Mouse (Mus musculus) ovary, postnatal 10 days (tissue): ENCODE data around the gene Mrps35.
A peak's percentile ranks its signal among the peaks of the same experiment; 100 is the strongest.

Experiments used
- DNase-seq: peaks from one replicate; pipeline ENCODE4 v3.0.0; 2022; ENCODE audit warnings: low spot score

Gene Mrps35

DNA sequence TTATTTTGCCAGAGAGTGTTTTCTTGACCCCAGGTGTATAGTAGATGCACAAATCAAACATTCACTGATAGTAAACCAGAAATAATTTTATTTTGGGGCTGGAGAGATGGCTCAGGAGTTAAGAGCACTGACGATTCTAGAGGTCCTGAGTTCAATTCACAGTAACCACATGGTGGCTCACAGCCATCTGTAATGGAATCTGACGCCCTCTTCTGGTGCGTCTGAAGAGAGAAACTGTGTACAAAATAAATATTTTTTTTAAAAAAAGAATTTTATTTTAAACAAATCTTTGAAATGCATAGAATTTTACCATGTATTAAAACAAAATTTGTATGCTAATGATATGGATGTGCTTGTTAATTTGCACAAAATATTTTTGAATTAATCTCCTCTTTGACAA, 46.0 kb downstream of the Mrps35 start:
- no peak for DNase-seq

GRCm38 (mm10) chr6:147090191-147090590, 47.6 kb downstream of the Mrps35 start:
- no peak for DNase-seq

DNA sequence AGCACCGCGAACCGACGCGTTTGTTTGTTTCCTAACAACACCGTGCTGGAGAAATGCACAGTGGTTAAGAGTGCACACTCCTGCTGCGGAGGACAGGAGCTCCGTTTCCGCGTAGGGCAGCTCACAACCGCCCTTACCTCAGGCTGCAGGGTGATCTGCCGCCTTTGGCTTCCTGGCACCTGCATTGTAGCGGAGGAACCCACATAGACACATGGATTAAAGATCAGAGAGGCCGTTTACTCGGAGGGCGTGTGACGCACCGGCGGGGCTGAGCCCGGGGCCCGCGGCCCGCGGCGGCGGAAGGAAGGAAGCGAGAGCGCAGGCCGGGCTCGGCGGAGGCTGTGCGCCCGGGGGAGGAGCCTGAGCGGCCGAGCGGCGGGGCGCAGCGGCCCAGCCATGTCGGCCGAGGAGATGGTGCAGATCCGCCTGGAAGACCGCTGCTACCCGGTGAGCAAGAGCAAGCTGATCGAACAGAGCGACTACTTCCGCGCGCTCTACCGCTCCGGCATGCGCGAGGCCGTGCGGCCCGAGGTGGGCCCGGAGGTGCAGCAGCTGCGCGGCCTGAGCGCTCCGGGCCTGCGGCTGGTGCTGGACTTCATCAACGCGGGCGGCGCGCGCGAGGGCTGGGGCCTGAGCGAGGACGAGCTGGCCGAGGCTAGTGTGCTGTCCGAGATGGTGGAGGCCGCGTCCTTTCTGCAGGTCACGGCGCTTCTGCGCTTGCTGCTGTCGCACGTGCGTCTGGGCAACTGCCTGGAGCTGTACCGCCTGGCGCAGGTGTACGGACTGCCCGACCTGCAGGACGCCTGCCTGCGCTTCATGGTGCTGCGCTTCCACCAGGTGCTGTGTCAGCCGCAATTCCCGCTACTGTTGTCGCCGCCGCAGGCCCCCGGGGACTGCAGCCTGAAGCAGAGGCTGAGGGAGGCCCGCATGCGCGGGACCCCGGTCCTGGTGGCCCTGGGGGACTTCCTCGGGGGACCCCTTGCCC, 48.9 kb downstream of the Mrps35 start, which contains the start of gene Klhl42:
Klhl42 (plus strand) TSS at position 244 of the 985 bp plus-strand sequence.
- peak; percentile 59 for DNase-seq

DNA sequence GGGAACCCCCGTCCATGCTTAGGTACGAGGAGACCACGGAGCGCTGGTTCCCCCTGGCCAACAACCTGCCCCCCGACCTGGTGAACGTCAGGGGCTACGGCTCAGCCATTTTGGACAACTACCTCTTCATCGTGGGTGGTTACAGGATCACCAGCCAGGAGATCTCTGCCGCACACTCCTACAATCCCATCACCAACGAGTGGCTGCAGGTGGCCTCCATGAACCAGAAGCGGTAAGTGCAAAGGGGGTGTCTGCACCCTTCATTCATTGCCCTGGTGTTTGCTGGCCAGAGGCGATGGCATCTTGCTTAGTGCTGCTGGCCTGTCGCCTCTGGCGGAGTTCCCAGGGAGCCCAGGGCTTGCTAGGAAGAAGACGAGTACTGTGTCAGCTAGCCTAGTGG, 49.6 kb downstream of the Mrps35 start:
- DNase-seq, result peak; percentile 21

- no peak for DNase-seq
These were observed 52.2 kb downstream of the Mrps35 start for GRCm38 (mm10) chr6:147094771-147095170.

GRCm38 (mm10) chr6:147096109-147096508, 53.5 kb downstream of the Mrps35 start:
- no peak for DNase-seq

DNA sequence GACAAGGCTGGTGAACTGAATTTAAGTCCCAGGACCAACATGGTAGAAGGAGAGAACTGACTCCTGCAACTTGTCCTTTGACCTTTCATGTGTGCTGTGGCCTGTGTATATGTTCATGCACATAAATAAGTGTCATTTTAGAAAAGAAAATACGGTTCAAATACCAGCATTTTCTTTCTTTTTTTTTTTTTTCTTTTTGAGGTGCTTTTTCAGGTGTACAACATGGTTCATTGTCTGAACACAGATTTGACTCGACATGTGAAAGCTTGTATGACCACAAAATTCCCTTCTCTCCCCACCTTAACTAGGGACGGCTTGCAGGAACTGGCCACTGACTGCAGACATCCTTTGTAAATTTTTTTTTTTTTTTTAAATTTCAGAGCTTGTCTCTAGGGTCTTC, 54.4 kb downstream of the Mrps35 start:
- DNase-seq, result no peak

GRCm38 (mm10) chr6:147097346-147097929, 54.9 kb downstream of the Mrps35 start:
- DNase-seq, result no peak

DNA sequence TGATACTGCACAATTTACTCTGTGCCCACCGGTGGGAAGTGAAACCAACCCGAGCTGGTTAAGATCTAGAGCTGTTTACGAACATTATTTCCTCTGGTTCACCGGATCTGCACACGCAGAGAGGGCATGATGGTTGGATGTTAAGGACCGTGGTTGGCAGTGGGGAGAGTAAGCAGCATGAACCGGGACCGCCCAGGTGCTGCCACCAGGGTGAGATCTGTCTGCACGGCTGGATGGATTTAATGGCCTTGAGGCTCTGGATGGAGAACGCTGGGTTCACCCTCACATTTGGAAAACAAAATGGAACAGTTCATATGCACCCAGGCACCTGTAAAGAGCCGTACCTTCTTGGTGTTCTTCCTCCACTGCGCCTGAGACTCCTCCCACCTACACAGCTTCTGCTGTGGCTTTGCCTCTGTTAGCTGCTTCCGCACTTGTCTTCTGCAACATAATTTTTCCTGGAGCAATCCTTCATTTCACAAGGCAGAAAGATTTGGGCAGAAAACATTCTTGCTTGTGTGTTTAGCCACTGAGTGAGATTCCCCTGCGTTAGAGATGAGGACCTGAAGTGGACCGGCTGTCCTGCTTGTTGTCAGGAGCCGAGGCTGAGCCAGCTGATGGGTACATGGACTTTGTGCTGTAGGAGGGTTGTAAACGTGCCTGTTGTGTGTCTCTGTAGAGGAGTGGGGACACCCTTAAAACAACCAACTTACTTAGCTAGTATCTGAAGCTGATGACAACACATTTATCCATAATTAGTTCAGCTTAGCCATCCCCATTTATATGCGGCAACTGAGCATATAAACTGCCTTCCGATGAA, 57.1 kb downstream of the Mrps35 start:
- DNase-seq, result no peak

DNA sequence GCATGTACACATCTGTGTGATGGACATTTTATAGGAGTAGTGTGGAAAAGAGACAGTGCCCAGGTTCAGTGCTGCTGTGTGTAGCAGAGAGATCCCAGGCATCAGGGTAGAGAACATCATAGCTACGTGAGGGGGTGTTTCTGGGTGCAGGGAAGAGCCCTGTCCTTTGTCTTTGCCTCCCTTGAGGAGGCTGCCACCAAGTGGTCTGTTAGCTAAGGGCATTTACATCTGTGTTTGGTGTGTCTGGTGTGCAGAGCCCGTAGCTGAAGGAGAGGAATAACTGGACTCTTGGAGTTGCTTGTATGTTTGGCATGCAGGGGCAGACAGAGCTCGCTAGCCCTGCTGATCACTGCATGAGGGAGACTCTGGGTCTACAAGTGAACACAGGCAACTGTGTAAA, 59.7 kb downstream of the Mrps35 start:
- no peak for DNase-seq

DNA sequence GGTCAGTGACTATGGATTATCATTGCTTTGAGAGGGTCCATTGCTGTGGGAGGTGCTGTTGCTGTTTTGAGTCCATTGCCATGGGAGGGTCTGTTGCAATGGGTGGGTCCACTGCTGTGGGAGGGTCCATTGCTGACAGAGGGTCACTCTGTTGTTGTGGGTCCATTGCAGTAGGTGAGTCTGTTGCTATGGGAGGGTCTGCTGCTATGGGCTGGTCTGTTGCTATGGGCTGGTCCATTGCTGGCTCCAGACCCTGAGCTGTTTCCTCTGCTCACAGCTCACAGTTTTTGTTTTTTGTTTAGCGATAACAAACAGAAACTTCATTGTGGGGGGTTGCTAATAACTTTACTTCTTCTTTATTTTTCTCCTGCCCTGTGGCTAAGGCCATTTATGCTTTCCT, 63.0 kb downstream of the Mrps35 start:
- no peak for DNase-seq

- no peak for DNase-seq
These were observed 64.2 kb downstream of the Mrps35 start for GRCm38 (mm10) chr6:147106716-147107115.

DNA sequence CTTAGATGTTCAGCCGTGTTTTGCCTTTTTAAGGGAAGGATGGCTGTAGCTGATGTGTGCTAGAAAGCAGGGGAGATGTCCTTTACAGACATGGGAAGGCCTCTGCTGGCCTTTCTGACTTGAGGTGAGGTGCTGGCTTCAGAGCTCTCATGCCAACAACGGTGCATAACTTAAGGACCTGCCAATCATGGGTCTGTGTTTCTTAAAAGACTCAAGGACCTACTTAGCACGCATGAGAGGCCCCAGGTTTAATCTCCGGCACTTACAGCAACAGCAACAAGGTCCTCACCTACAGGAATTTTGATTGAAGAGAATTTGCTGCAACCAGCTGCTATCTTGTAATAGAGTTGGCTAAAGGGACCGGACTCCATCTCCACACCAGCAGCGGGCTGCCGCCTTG, 66.7 kb downstream of the Mrps35 start:
- DNase-seq, result no peak

DNA sequence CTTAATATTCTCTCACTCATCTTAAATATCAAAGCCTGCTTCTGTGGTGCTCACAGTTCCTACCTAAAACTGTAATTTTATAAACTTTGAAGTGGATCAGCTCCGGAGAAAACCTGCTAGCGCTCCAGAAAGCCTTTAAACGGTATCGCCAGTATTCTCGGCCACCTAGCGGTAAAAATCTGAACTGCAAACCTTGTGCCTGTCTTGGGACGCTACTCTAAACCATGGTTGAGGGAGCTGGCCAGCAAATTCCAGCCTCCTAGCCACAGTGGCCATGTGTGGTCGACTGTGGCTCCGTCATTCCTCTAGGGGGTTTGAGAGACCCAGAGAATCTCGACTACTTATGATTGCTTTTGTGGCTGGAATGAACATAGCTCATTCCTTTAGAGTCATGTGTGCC, 74.0 kb downstream of the Mrps35 start:
- peak; percentile 61 for DNase-seq

DNA sequence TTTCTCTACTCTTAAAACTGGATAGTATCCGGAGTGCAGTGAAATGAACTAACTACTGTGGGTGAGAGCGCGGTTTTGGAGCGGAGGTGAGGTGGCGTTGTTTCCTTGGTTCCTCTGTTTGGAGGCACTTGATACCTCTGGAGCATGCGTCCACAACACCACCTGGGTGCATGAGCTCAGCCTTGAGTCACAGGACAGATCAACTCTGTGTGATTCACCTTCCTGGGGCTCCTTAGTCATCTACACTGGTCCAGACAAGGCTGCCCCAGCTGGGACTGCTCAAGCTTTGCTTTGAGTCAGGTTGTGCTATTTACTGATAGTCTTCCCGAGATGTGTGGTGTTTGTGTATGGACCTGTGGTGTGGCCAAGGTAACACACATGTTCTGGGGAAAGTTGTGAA, 75.2 kb downstream of the Mrps35 start:
- DNase-seq, result no peak

DNA sequence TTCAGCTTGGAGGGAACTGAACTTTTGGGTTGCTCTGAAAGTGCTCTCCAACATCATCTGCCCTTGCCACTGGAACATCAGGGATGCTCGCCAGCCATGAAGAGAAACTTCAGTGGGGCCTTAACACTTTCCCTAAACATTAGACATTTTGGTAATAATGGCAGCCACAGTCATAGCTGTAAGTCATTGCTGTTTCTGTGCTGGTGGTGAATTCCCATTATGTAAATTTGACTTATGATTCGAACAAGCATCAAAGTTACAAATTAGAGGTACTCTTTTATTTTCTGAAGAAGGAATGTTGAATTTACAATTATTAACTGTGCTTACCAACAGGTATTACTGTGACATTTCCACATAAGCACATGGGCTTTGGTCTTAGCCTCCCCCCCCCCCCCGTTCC, 75.6 kb downstream of the Mrps35 start:
- DNase-seq, result no peak

DNA sequence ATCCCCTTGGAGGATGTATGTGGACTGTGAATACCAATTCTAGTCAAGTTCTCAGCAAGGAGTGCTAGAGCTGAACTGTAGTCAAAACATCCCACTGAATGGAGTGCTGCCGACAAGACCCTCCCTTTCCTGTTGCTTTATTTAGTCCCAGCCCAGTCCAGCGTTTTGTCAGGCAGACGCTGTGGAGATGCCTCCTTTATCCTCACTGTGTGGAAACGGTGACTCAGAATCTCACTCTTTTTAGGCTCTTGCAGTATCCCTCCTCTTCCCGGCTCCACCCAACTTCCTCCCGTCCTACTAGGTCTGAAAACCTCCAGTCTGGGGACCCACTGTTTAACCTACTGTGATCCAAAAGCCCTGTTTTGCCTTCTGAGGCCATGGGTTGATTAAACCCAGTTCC, 78.8 kb downstream of the Mrps35 start:
- DNase-seq, result no peak
